Mouse (Mus musculus) T-helper 1 cell (primary cell): Measurements from ENCODE around the gene Pus7l.

Source experiments
- in situ Hi-C: fragments of 300-600 bp; cut with MboI, MseI; formaldehyde crosslinking; loops from one replicate; pipeline ENCODE4 v1.15.1; 2025; ENCODE audit warnings: high pct_unique_total_duplicates

Gene Pus7l

GRCm38 (mm10) chr15:94543409-94544051, at the start of gene Pus7l, which contains the start of gene Irak4:
TSS of gene Pus7l (minus strand) at chr15:94543547.
TSS of gene Irak4 (plus strand) at chr15:94543643.
- in situ Hi-C loops: no loop called here

GRCm38 (mm10) chr15:94591356-94591755, 48.0 kb upstream of the Pus7l start:
- in situ Hi-C loops: no loop called here

- in situ Hi-C loops: no loop called here
These were observed 46.7 kb upstream of the Pus7l start for GRCm38 (mm10) chr15:94590083-94590482.

GRCm38 (mm10) chr15:94589219-94590075, 46.1 kb upstream of the Pus7l start, which contains the start of gene Twf1:
TSS of gene Twf1 (minus strand) at chr15:94589889.
- in situ Hi-C loops: no loop called here

- in situ Hi-C loops: no loop called here
These were observed 44.7 kb upstream of the Pus7l start for GRCm38 (mm10) chr15:94587826-94588715.

- in situ Hi-C loops: no loop called here
These were observed 41.4 kb upstream of the Pus7l start for GRCm38 (mm10) chr15:94584738-94585137.

- in situ Hi-C loops: no loop called here
These were observed 39.8 kb upstream of the Pus7l start for GRCm38 (mm10) chr15:94583153-94583552.

GRCm38 (mm10) chr15:94582000-94582593, 38.8 kb upstream of the Pus7l start:
- in situ Hi-C loops: no loop called here

- in situ Hi-C loops: loop anchor here (25.0 kb wide), 1 partner anchor 1713 kb away; the partner anchor contains the start of gene Arid2
These were observed 31.4 kb upstream of the Pus7l start for GRCm38 (mm10) chr15:94574566-94575268.

GRCm38 (mm10) chr15:94572746-94573145, 29.4 kb upstream of the Pus7l start:
- in situ Hi-C loops: loop anchor here (25.0 kb wide), 1 partner anchor 1715 kb away; the partner anchor contains the start of gene Arid2

GRCm38 (mm10) chr15:94571501-94571900, 28.2 kb upstream of the Pus7l start:
- in situ Hi-C loops: loop anchor here (25.0 kb wide), 1 partner anchor 1716 kb away; the partner anchor contains the start of gene Arid2

GRCm38 (mm10) chr15:94568496-94569182, 25.3 kb upstream of the Pus7l start:
- in situ Hi-C loops: loop anchor here (10.0 to 25.0 kb wide), 2 partner anchors 1236 to 1719 kb away; partner anchors contain the start of gene Arid2

GRCm38 (mm10) chr15:94565854-94566253, 22.5 kb upstream of the Pus7l start:
- in situ Hi-C loops: loop anchor here (10.0 to 25.0 kb wide), 2 partner anchors 1239 to 1721 kb away; partner anchors contain the start of gene Arid2

GRCm38 (mm10) chr15:94564909-94565308, 21.6 kb upstream of the Pus7l start:
- in situ Hi-C loops: loop anchor here (10.0 to 25.0 kb wide), 2 partner anchors 1240 to 1722 kb away; partner anchors contain the start of gene Arid2

GRCm38 (mm10) chr15:94558895-94559656, 15.7 kb upstream of the Pus7l start:
- in situ Hi-C loops: loop anchor here (25.0 kb wide), 1 partner anchor 1728 kb away; the partner anchor contains the start of gene Arid2

- in situ Hi-C loops: loop anchor here (25.0 kb wide), 1 partner anchor 1730 kb away; the partner anchor contains the start of gene Arid2
These were observed 14.1 kb upstream of the Pus7l start for GRCm38 (mm10) chr15:94557442-94557841.

- in situ Hi-C loops: loop anchor here (25.0 kb wide), 1 partner anchor 1734 kb away; the partner anchor contains the start of gene Arid2
These were observed 10.2 kb upstream of the Pus7l start for GRCm38 (mm10) chr15:94553536-94553935.

- in situ Hi-C loops: loop anchor here (5.0 kb wide), 1 partner anchor 52 kb away; no protein-coding TSS in a partner anchor
These were observed 1.5 kb upstream of the Pus7l start for GRCm38 (mm10) chr15:94544844-94545243.
